Mouse (Mus musculus): ENCODE results near the gene Kcnj4. TPM values are rescaled to one million over a fixed set of nuclear protein-coding genes. Genes with fewer than 3 reads are reported as not detected.

Kcnj4 gene
- polyA plus RNA-seq, 1 experiment from 2014 or later, result not detected

DNA sequence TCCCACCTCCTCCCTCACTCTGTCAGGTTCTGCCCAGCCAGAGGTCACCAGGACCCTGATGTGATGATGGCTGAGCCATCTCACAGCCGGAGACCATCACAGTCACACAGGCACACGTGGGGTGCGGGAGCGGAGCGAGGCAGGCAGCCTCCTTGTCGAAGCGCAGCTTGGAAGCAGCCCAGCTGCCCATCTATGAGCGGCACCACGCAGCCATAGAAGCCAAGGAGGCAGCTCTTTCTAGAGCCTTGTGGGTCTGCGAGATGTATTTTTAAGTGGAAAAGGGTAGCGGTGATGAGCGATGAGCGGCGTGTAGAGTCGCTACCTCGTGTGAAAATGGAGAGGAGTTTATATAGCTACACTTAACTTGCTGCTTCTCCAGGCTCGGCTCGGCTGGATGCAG, 11.5 kb downstream of the Kcnj4 start:
- Histone ChIP-seq H3K9me3 (ENCODE audit: control insufficient read depth) (no peaks in the 10 kb centered on the region), H3K9ac (ENCODE audit: low read depth, low read length) (no peak overlapping the region), H3K27me3 (replicated peaks; ENCODE audit: control insufficient read depth, insufficient read depth, low read length) (peaks cover 19% of the 10 kb centered on the region), H3K36me3 (ENCODE audit: control insufficient read depth, insufficient read depth) (no peaks in the 10 kb centered on the region), H3K27ac (ENCODE audit: low read depth, low read length) (no peak overlapping the region), H3K4me2 (replicated peaks; ENCODE audit: low read depth) (no peak overlapping the region), H3K4me3 (ENCODE audit: low read depth, low read length) (no peak overlapping the region), H3K4me1 (replicated peaks; ENCODE audit: control insufficient read depth, insufficient read depth, low read length) (no peaks in the 10 kb centered on the region)
- no peak for TF ChIP-seq CTCF (IDR thresholded peaks at IDR 0.05; ENCODE audit: low read depth)
- no peak for ATAC-seq
- WGBS, result 47% methylated on average over 18 of the region's 18 CpGs

DNA sequence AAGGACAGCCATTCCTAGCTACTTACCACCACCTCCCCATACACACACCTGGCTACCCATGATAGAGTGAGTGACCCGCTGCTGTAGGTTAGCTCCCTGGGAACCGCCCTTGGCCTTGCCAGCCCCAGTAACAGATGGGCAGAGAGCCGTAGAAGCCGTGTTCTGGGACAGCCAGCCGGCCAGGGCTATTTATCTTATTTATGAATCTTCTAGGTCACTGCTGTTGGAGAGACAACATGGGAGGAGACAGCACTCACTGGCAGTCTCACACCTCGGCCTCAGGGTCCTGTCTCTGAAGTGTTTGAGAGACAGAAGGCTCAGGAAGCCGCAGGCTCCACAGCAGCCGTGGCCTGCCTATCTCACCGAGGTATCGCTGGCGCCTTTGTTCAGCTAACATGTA, 15.6 kb downstream of the Kcnj4 start:
- no peak for ATAC-seq
- H3K27me3 ChIP-seq (replicated peaks; ENCODE audit: control insufficient read depth, insufficient read depth, low read length), result peaks cover 14% of the 10 kb centered on the region
- H3K27ac ChIP-seq (ENCODE audit: low read depth, low read length), result no peak overlapping the region
- H3K9ac ChIP-seq (ENCODE audit: low read depth, low read length), result no peak overlapping the region
- no peaks in the 10 kb centered on the region for H3K4me1 ChIP-seq (replicated peaks; ENCODE audit: control insufficient read depth, insufficient read depth, low read length)
- H3K4me2 ChIP-seq (replicated peaks; ENCODE audit: low read depth), result no peak overlapping the region
- H3K4me3 ChIP-seq (ENCODE audit: low read depth, low read length), result no peak overlapping the region
- no peaks in the 10 kb centered on the region for H3K9me3 ChIP-seq (ENCODE audit: control insufficient read depth)
- TF ChIP-seq CTCF (IDR thresholded peaks at IDR 0.05; ENCODE audit: low read depth), result no peak
- WGBS, result 67% methylated on average over 11 of the region's 11 CpGs
- no peaks in the 10 kb centered on the region for H3K36me3 ChIP-seq (ENCODE audit: control insufficient read depth, insufficient read depth)

DNA sequence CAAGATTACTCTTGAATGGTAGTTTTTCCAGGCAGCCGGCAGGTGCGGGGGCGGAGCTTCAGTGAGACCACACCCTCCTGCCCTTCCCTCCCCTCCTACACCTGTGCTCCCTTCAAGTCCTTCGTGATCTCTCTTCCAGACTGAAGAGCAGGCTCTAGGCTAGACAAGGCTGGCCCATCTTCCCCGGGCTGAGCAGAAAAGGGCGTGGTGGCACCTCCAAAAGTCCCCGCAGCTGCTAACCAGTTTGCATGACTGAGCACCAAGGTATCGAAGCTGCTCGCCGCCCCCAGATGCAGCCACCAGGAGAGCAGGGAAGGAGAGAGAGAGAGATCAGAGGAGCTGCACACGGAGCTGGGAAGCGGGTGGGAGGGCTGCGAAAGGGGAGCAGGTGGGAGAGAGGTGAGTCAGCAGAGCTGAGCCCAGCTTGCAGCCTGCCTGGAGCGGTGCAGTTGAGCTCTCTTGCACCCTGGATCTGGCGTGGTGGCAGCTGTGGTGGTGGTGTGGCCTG, 23.8 kb downstream of the Kcnj4 start:
- TF ChIP-seq CTCF (IDR thresholded peaks at IDR 0.05; ENCODE audit: low read depth), result no peak
- H3K4me2 ChIP-seq (replicated peaks; ENCODE audit: low read depth), result no peak overlapping the region
- no peak overlapping the region for H3K9ac ChIP-seq (ENCODE audit: low read depth, low read length)
- ATAC-seq, result no peak
- H3K36me3 ChIP-seq (ENCODE audit: control insufficient read depth, insufficient read depth), result no peaks in the 10 kb centered on the region
- no peak overlapping the region for H3K4me3 ChIP-seq (ENCODE audit: low read depth, low read length)
- no peak overlapping the region for H3K27ac ChIP-seq (ENCODE audit: low read depth, low read length)
- H3K4me1 ChIP-seq (replicated peaks; ENCODE audit: control insufficient read depth, insufficient read depth, low read length), result 0 out of 2 replicates have a peak, but pooled peaks cover 2% of the 10 kb centered on the region
- H3K9me3 ChIP-seq (ENCODE audit: control insufficient read depth), result no peaks in the 10 kb centered on the region
- no peaks in the 10 kb centered on the region for H3K27me3 ChIP-seq (replicated peaks; ENCODE audit: control insufficient read depth, insufficient read depth, low read length)
- WGBS, result 13% methylated on average over 15 of the region's 15 CpGs

DNA sequence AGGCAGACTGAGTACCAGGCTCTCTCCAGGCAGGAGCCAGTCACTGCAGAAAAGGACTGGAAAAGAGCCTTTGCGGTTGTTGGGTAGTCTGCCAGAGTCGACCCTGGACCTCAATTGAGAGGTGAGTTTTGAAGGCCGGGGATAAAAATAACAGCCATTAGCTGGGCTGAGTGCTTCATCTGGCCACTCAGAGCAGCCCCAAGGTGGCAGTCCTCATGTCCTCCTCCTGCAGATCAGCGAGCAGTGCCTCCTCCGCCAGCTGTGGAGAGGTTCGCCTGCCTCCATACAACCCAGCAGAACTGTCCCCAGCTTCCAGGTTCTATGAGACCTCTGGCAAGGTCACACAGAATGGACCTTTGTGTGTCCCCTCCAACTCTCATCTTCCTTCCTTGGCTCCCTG, 27.8 kb downstream of the Kcnj4 start:
- Histone ChIP-seq H3K4me1 (replicated peaks; ENCODE audit: control insufficient read depth, insufficient read depth, low read length) (0 out of 2 replicates have a peak, but pooled peaks cover 2% of the 10 kb centered on the region), H3K27me3 (replicated peaks; ENCODE audit: control insufficient read depth, insufficient read depth, low read length) (no peaks in the 10 kb centered on the region), H3K9me3 (ENCODE audit: control insufficient read depth) (no peaks in the 10 kb centered on the region), H3K4me3 (ENCODE audit: low read depth, low read length) (no peak overlapping the region), H3K27ac (ENCODE audit: low read depth, low read length) (no peak overlapping the region), H3K36me3 (ENCODE audit: control insufficient read depth, insufficient read depth) (no peaks in the 10 kb centered on the region), H3K9ac (ENCODE audit: low read depth, low read length) (no peak overlapping the region), H3K4me2 (replicated peaks; ENCODE audit: low read depth) (no peak overlapping the region)
- no peak for TF ChIP-seq CTCF (IDR thresholded peaks at IDR 0.05; ENCODE audit: low read depth)
- no peak for ATAC-seq
- WGBS, result 56% methylated on average over 6 of the region's 6 CpGs

DNA sequence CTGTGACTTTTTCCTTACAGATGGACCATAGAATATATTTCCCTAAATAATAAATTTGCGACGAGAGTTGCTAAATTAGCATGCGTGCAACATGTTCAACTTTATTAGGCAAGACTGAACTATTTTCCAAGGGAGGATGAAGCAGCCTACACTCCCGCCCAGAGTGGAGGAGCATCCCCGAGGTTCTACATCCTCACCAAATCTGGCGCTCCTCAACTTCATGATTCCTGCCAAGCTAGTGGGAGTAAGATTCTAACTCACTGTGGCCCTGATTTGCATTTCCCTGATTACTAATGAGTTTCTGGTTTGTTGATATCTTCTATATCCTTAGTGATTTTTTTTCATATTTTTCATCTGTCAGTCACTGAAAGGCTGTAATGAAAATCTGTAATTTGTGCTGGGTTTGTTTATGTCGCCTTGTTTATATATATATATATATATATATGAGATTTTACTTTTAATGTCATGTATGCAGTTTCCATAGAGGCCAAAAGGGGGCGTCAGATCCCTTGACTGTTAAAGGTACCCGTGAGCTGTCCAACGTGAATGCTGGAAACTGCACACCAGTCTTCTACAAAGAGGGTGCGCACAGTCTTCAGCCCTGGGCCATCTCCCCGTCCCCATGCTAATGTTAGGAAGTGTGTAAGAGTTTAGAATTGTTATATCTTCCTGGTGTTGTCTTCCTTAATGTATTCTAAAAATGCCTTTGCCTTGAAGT, 31.2 kb downstream of the Kcnj4 start:
- no peaks in the 10 kb centered on the region for H3K9me3 ChIP-seq (ENCODE audit: control insufficient read depth)
- no peak for ATAC-seq
- 57% methylated on average over 12 of the region's 12 CpGs for WGBS
- H3K4me3 ChIP-seq (ENCODE audit: low read depth, low read length), result no peak overlapping the region
- peak; percentile 28; the same call in 1 of the 2 replicates for TF ChIP-seq CTCF (IDR thresholded peaks at IDR 0.05; ENCODE audit: low read depth)
- no peak overlapping the region for H3K27ac ChIP-seq (ENCODE audit: low read depth, low read length)
- H3K36me3 ChIP-seq (ENCODE audit: control insufficient read depth, insufficient read depth), result no peaks in the 10 kb centered on the region
- no peaks in the 10 kb centered on the region for H3K27me3 ChIP-seq (replicated peaks; ENCODE audit: control insufficient read depth, insufficient read depth, low read length)
- H3K9ac ChIP-seq (ENCODE audit: low read depth, low read length), result no peak overlapping the region
- H3K4me1 ChIP-seq (replicated peaks; ENCODE audit: control insufficient read depth, insufficient read depth, low read length), result no peaks in the 10 kb centered on the region
- H3K4me2 ChIP-seq (replicated peaks; ENCODE audit: low read depth), result no peak overlapping the region

DNA sequence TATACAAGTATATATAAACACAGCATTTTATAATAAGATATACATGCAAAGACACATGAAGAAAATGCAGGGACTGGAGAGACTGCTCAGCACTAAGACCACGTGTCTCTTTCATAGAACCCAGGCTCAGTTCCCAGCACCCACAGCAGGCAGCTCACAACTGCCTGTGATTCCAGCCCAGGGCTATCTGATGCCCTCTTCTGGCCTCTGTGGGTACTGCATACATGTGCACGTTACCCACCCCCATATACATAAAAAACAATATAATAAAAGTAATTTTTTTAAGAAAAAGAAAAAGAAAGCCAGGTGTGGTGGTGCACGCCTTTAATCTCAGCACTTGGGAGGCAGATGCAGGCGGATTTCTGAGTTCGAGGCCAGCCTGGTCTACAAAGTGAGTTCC, 32.0 kb downstream of the Kcnj4 start:
- H3K27ac ChIP-seq (ENCODE audit: low read depth, low read length), result no peak overlapping the region
- H3K27me3 ChIP-seq (replicated peaks; ENCODE audit: control insufficient read depth, insufficient read depth, low read length), result no peaks in the 10 kb centered on the region
- no peak overlapping the region for H3K9ac ChIP-seq (ENCODE audit: low read depth, low read length)
- H3K4me1 ChIP-seq (replicated peaks; ENCODE audit: control insufficient read depth, insufficient read depth, low read length), result no peaks in the 10 kb centered on the region
- H3K36me3 ChIP-seq (ENCODE audit: control insufficient read depth, insufficient read depth), result no peaks in the 10 kb centered on the region
- peak; percentile 41 for TF ChIP-seq CTCF (IDR thresholded peaks at IDR 0.05; ENCODE audit: low read depth)
- H3K9me3 ChIP-seq (ENCODE audit: control insufficient read depth), result no peaks in the 10 kb centered on the region
- WGBS, result 89% methylated on average over 5 of the region's 5 CpGs
- no peak overlapping the region for H3K4me3 ChIP-seq (ENCODE audit: low read depth, low read length)
- ATAC-seq, result no peak
- H3K4me2 ChIP-seq (replicated peaks; ENCODE audit: low read depth), result no peak overlapping the region

All from intestine, postnatal 0 days (tissue).